Mouse (Mus musculus) cerebellum, postnatal 25 days (tissue): ENCODE results near the gene Rhbdl3.
A peak's percentile ranks its signal among the peaks of the same experiment; 100 is the strongest.

ENCODE experiments used
- DNase-seq, 2 experiments: peaks; one replicate each; pipeline ENCODE4 v3.0.0; 2021; ENCODE audit warnings: mixed read lengths in 2 of 2

Rhbdl3 gene

GRCm38 (mm10) chr11:80386790-80387189, 86.1 kb downstream of the Rhbdl3 start:
- DNase-seq: no peak

- no peak for DNase-seq
Measured at GRCm38 (mm10) chr11:80389885-80390284, 89.2 kb downstream of the Rhbdl3 start.

GRCm38 (mm10) chr11:80391407-80392120, 90.9 kb downstream of the Rhbdl3 start:
- peak in 1 of 2 experiments; percentile 38 for DNase-seq

- DNase-seq: no peak
Measured at GRCm38 (mm10) chr11:80395930-80396329, 95.2 kb downstream of the Rhbdl3 start.

- DNase-seq: no peak
Measured at GRCm38 (mm10) chr11:80396617-80397016, 95.9 kb downstream of the Rhbdl3 start.
